Mouse (Mus musculus) Patski (cell line): ENCODE measurements at regions not wholly inside any gene's neighbourhood (a gene's known extent, or its start where the extent isn't known, plus 50 kb on each side); places are given as distances from the start of the nearest gene placed in this dataset.
A peak's percentile ranks its signal among the peaks of the same experiment; 100 is the strongest.

Source experiments
- ATAC-seq: fragments of 100-300 bp; one replicate; pipeline ENCODE4 v1.8.0; 2021
- CTCF ChIA-PET: fragments of 350-600 bp; sonication (Branson Sonifier 250); formaldehyde crosslinking; loops from one replicate; lab custom pipeline; 2022; ENCODE audit warnings: inconsistent platforms; lab: Charles Lee
- POLR2A ChIA-PET: fragments of 350-600 bp; sonication (Branson Sonifier 250); formaldehyde crosslinking; loops from one replicate; lab custom pipeline; 2022; ENCODE audit warnings: antibody characterized with exemption, inconsistent platforms; lab: Charles Lee
- DNase-seq: peaks from one replicate; pipeline ENCODE4 v3.0.0-alpha.2; 2011; ENCODE audit warnings: low read depth, low spot score
- H3K27me3 ChIP-seq: fragments of 371-371 bp; one replicate; pipeline ENCODE4 v1.5.1; 2021
- CTCF ChIP-seq: fragments of 100-300 bp; IDR thresholded peaks from one replicate; pipeline ENCODE4 v1.5.1; 2021
- in situ Hi-C: fragments of 300-500 bp; cut with MboI; formaldehyde crosslinking; loops from 3 replicates; pipeline ENCODE4 v1.11.1; 2018; ENCODE audit warnings: low pct_unique_long_range_greater_than_20kb, mixed read lengths

DNA sequence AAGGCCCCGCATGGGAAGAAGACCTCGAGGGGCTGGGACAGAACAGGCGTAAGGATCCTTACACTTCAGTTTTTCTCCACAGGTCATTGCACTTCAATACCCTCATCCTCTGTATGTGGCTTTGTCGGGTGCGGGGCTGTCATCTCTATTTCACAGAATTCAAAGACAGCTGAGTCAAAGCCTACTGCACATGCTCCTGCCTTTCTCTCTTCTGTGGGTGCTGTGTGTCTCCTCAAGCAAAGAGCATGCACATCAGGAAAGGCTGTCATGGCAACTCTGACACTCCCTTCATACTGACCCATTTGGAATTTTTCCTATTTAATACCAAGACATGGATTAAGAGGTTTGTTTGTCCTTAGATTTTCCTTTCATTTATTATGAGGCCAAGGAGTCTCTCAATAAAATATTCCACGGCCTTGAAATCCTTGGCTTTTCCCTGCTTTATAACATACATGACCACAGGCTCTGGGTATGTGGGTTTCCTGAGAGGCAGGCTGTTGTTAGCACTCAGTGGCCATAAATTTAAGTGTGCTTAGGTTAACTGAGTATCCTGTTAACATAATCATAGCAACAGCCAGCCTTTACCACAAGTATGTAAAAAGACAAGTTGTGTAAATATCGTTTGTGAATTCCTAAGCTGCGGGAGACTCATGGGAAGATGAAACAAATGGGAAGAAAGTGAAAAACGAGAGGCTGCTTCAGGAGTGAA is 574.5 kb downstream of the Dcdc2c start:
- ChIA-PET POLR2A (no interaction called here), CTCF (no interaction called here)
- in situ Hi-C loops: no loop called here
- TF ChIP-seq CTCF: no peak
- DNase-seq (no peak), ATAC-seq (peak; percentile 86)
- H3K27me3 ChIP-seq: no peaks in the 10 kb centered on the region

GRCm38 (mm10) chr12:27962908-27963307 is 589.3 kb downstream of the Dcdc2c start:
- DNase-seq (no peak), ATAC-seq (no peak)
- ChIA-PET CTCF (no interaction called here), POLR2A (no interaction called here)
- TF ChIP-seq CTCF: no peak
- in situ Hi-C loops: no loop called here
- no peaks in the 10 kb centered on the region for H3K27me3 ChIP-seq

DNA sequence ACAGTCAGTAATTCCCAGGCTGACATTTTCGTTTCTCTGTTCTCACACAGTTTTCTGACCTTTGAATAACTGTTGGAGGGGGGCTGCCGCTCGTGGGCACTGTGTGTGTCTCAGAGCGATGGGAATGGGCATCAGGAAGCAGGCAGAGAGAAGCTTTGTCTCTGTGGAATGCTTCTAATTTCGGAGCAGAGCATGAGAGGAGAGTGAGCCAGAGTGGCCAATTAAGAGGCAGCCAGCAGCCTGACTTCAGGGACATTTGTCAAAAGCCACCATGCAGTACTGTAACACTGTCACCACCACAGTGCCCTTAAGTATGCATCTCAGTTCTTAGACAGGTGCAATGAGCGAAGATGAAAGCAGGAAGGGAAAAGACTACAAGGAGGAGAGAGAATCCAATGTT is 592.1 kb downstream of the Dcdc2c start:
- in situ Hi-C loops: no loop called here
- ChIA-PET CTCF (no interaction called here), POLR2A (no interaction called here)
- H3K27me3 ChIP-seq: no peaks in the 10 kb centered on the region
- ATAC-seq: no peak
- no peak for DNase-seq
- TF ChIP-seq CTCF: no peak

DNA sequence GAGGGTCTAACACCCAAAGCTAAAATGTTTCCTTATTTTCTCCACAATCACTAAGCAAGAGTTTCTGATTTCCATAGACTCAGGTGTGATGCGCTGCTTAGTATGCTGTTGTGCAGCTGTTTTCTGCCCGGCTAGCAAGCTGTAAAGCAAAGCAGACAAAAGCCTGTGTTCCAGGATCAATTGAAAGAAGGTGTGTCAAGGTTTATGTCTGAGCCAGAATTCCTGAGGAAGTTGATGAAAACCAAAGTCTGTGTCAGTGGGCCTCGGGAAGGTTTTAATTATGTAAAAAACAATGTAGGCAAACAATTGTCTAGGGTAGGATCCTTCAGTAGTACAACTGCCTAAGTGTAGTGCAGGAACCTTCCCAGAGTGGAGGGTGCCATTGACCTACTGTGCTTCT is 604.6 kb downstream of the Dcdc2c start:
- CTCF ChIA-PET: no interaction called here
- ATAC-seq: no peak
- POLR2A ChIA-PET: no interaction called here
- TF ChIP-seq CTCF: no peak
- no peaks in the 10 kb centered on the region for H3K27me3 ChIP-seq
- no peak for DNase-seq
- in situ Hi-C loops: no loop called here

DNA sequence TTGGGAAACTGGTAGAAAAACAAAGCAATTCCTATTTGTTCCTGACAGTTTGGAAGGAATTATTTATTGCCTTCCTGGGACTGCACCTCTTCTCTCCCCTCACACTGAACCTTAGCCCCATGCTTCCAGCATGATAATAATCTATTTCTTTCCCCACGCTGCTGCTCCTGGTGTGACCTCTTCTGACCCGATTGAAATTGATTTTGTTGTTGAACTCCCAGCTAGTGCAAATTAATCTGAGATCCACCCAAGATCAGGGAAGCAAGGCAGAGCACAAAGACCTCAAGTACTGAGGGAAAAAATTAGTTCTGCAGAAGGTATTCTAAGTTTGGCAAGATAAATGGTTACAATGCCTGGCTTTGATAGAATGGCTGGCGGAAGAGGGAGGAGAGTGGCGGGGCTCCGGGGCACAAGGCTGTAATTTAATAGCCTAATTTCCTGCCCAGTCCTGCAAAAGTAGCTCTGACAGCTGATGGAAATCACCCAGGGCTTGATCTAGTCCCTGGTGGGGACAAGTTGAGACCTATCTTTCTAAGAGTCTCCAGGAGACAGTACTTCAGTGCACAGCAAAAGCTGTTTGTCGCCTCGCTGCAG is 604.6 kb upstream of the Sox11 start:
- no peak for TF ChIP-seq CTCF
- ChIA-PET CTCF (no interaction called here), POLR2A (no interaction called here)
- ATAC-seq: no peak
- H3K27me3 ChIP-seq: no peaks in the 10 kb centered on the region
- DNase-seq: no peak
- in situ Hi-C loops: no loop called here

DNA sequence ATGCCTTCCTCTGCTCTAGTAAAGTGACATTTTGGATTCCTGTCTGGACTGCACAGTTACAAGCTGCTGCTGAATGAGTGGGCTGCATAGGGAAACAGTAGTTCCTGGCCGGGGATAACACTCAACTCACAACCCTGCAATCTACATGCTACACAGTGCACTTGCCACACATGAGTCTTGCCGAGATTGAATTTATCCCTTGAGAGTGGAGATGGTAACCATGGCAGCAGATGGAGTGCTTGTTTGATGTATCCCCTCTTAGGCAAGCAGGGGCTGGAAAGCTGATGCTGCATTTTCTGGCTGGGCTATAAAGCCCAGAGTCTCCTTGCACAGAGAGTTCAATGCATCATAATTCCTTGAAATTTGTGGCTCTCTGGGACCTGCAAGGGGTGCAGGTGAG is 603.0 kb upstream of the Sox11 start:
- no peak for TF ChIP-seq CTCF
- ChIA-PET CTCF (interaction anchor here (1.5 kb wide), 1 partner anchor 16 kb away, joined by 3 read pairs; no protein-coding TSS in a partner anchor), POLR2A (no interaction called here)
- no peak for DNase-seq
- no peak for ATAC-seq
- no peaks in the 10 kb centered on the region for H3K27me3 ChIP-seq
- in situ Hi-C loops: no loop called here

- peak; percentile 63 for DNase-seq
- ChIA-PET POLR2A (no interaction called here), CTCF (no interaction called here)
- TF ChIP-seq CTCF: no peak
- in situ Hi-C loops: no loop called here
- ATAC-seq: peak; percentile 83
- no peaks in the 10 kb centered on the region for H3K27me3 ChIP-seq
Observed at GRCm38 (mm10) chr12:27941053-27941452, 598.7 kb upstream of the Sox11 start.

- ATAC-seq: no peak
- in situ Hi-C loops: no loop called here
- POLR2A ChIA-PET: interaction anchor here (0.9 kb wide), 1 partner anchor 36 kb away, joined by 3 read pairs; no protein-coding TSS in a partner anchor
- TF ChIP-seq CTCF: no peak
- CTCF ChIA-PET: no interaction called here
- no peak for DNase-seq
- no peaks in the 10 kb centered on the region for H3K27me3 ChIP-seq
Observed at GRCm38 (mm10) chr12:27932382-27933140, 590.2 kb upstream of the Sox11 start.

- no peaks in the 10 kb centered on the region for H3K27me3 ChIP-seq
- ATAC-seq: no peak
- ChIA-PET POLR2A (no interaction called here), CTCF (interaction anchor here (1.0 kb wide), 1 partner anchor 17 kb away, joined by 3 read pairs; no protein-coding TSS in a partner anchor)
- no peak for DNase-seq
- in situ Hi-C loops: no loop called here
- no peak for TF ChIP-seq CTCF
Observed at GRCm38 (mm10) chr12:27928366-27928963, 586.1 kb upstream of the Sox11 start.

- in situ Hi-C loops: no loop called here
- POLR2A ChIA-PET: no interaction called here
- ATAC-seq (no peak), DNase-seq (no peak)
- no peak for TF ChIP-seq CTCF
- no peaks in the 10 kb centered on the region for H3K27me3 ChIP-seq
- CTCF ChIA-PET: no interaction called here
Observed at GRCm38 (mm10) chr12:27926730-27927129, 584.4 kb upstream of the Sox11 start.

GRCm38 (mm10) chr12:27920607-27921006 is 578.2 kb upstream of the Sox11 start:
- DNase-seq (peak; percentile 64), ATAC-seq (peak; percentile 90)
- no peaks in the 10 kb centered on the region for H3K27me3 ChIP-seq
- ChIA-PET POLR2A (no interaction called here), CTCF (interaction anchor here (1.2 kb wide), 1 partner anchor 12 kb away, joined by 3 read pairs; no protein-coding TSS in a partner anchor)
- no peak for TF ChIP-seq CTCF
- in situ Hi-C loops: no loop called here
